In genomic region chr2:136648606-136649005, GRCm38 (mm10) we compare ENCODE assay signal across 7 mouse cellular contexts.
DNase-seq lines count a peak whose midpoint lies in the region; ATAC-seq and TF ChIP-seq lines count a peak whose summit lies in the region.

No protein-coding gene starts in this region.

- H3K27me3 ChIP-seq in CH12.LX (replicated peaks) (no peaks in the 10 kb centered on the region), Patski (no peaks in the 10 kb centered on the region)
- H3K27me3 ChIP-seq in forebrain, embryonic 13.5 days, result no peaks in the 10 kb centered on the region
- H3K27me3 ChIP-seq in midbrain, embryonic 13.5 days, result no peaks in the 10 kb centered on the region

- no peak overlapping the region for H3K4me2 ChIP-seq in CH12.LX (ENCODE audit: insufficient read depth, low read depth, poor library complexity, severe bottlenecking)
- no peak overlapping the region for H3K4me2 ChIP-seq in forebrain, embryonic 13.5 days
- no peak overlapping the region for H3K4me2 ChIP-seq in midbrain, embryonic 13.5 days (replicated peaks)

- TF ChIP-seq CTCF in CH12.LX (conservative IDR thresholded peaks at IDR 0.05 in 1 of 2, IDR thresholded peaks at IDR 0.05 in 1 of 2; ENCODE audit: low read depth in 2 of 2, low read length in 2 of 2) (no peak), Patski (IDR thresholded peaks at IDR 0.05) (no peak)

- dilution Hi-C loops in CH12.LX (cut with MboI; ENCODE audit: extremely low pct_ligation_motif_present, extremely low pct_unique_long_range_greater_than_20kb, low sequenced_read_pairs), result no loop called here

- CTCF ChIA-PET in Patski (lab: Charles Lee), result no interaction called here

- no peak for TF ChIP-seq POLR2A in CH12.LX (IDR thresholded peaks at IDR 0.05; ENCODE audit: low read depth, low read length)

- DNase-seq in CH12.LX (ENCODE audit: extremely low read depth) (peak; percentile 9), Patski (ENCODE audit: low read depth, low spot score) (no peak)
- DNase-seq in cerebellum, postnatal 36 days, result peak; percentile 94
- DNase-seq in kidney, postnatal 25 days, result peak; percentile 50 to 68
- peak; percentile 37 for DNase-seq in right cerebral cortex, postnatal 25 days

- ATAC-seq in Patski, result peak; percentile 41
- ATAC-seq in forebrain, embryonic 13.5 days, result no peak
- no peak for ATAC-seq in midbrain, embryonic 13.5 days

- H3K27ac ChIP-seq in CH12.LX (ENCODE audit: insufficient read depth, low read depth), result no peak overlapping the region; the same call in 1 of the 2 replicates
- H3K27ac ChIP-seq in forebrain, embryonic 13.5 days, result no peak overlapping the region
- no peak overlapping the region for H3K27ac ChIP-seq in midbrain, embryonic 13.5 days

- 69% methylated on average over 5 of the region's 5 CpGs for WGBS in forebrain, embryonic 13.5 days
- WGBS in midbrain, embryonic 13.5 days, result 75% methylated on average over 5 of the region's 5 CpGs

- H3K9me3 ChIP-seq in CH12.LX (replicated peaks; ENCODE audit: low read length), result peaks cover 18% of the 10 kb centered on the region
- H3K9me3 ChIP-seq in forebrain, embryonic 13.5 days (replicated peaks), result no peaks in the 10 kb centered on the region
- H3K9me3 ChIP-seq in midbrain, embryonic 13.5 days, result no peaks in the 10 kb centered on the region

- H3K4me1 ChIP-seq in CH12.LX (ENCODE audit: control insufficient read depth in 1 of 2, insufficient read depth in 2 of 2), result peaks cover 0 to 44% of the 10 kb centered on the region in 2 experiments; a peak in 2 of 4 replicates
- H3K4me1 ChIP-seq in forebrain, embryonic 13.5 days, result peaks cover 6% of the 10 kb centered on the region; the same call in 1 of the 2 replicates
- no peaks in the 10 kb centered on the region for H3K4me1 ChIP-seq in midbrain, embryonic 13.5 days (replicated peaks)

- no peak for TF ChIP-seq EP300 in CH12.LX (IDR thresholded peaks at IDR 0.05; ENCODE audit: low read length)

- POLR2A ChIA-PET in Patski (lab: Charles Lee), result interaction anchor here (0.6 kb wide), 1 partner anchor 68 kb away, joined by 3 read pairs; no protein-coding TSS in a partner anchor

- H3K9ac ChIP-seq in CH12.LX (ENCODE audit: insufficient read depth, low read depth), result no peak overlapping the region
- H3K9ac ChIP-seq in forebrain, embryonic 13.5 days, result no peak overlapping the region
- H3K9ac ChIP-seq in midbrain, embryonic 13.5 days (replicated peaks), result no peak overlapping the region

- no peaks in the 10 kb centered on the region for H3K79me2 ChIP-seq in CH12.LX (replicated peaks; ENCODE audit: control insufficient read depth, extremely low read depth, insufficient read depth, poor library complexity, severe bottlenecking)

- no peak overlapping the region for H3K4me3 ChIP-seq in CH12.LX (replicated peaks in 1 of 3; ENCODE audit: low read depth in 2 of 3, low read length in 2 of 3, poor library complexity in 1 of 3)
- no peak overlapping the region for H3K4me3 ChIP-seq in forebrain, embryonic 13.5 days
- H3K4me3 ChIP-seq in midbrain, embryonic 13.5 days (replicated peaks), result no peak overlapping the region

- no peak for TF ChIP-seq RAD21 in CH12.LX (IDR thresholded peaks at IDR 0.05; ENCODE audit: low read depth, low read length)

- H3K36me3 ChIP-seq in CH12.LX (replicated peaks in 1 of 2; ENCODE audit: control insufficient read depth in 1 of 2, insufficient read depth in 1 of 2, low read length in 1 of 2), result no peaks in the 10 kb centered on the region
- no peaks in the 10 kb centered on the region for H3K36me3 ChIP-seq in forebrain, embryonic 13.5 days (ENCODE audit: poor library complexity, severe bottlenecking)
- no peaks in the 10 kb centered on the region for H3K36me3 ChIP-seq in midbrain, embryonic 13.5 days

- in situ Hi-C loops in CH12.LX (cut with MboI; ENCODE audit: low pct_ligation_motif_present, low pct_unique_long_range_greater_than_20kb, low sequenced_read_pairs) (loop anchor here (10.0 kb wide), 1 partner anchor 66 kb away; the partner anchor contains the start of gene Snap25), Patski (cut with MboI; ENCODE audit: low pct_unique_long_range_greater_than_20kb) (no loop called here)

TF ChIP-seq in CH12.LX, 34 proteins besides CTCF, POLR2A, EP300 and RAD21:
- TF ChIP-seq ZC3H11A (IDR thresholded peaks at IDR 0.05; ENCODE audit: low read depth, low read length), result no peak
- no peak for TF ChIP-seq CHD2 (IDR thresholded peaks at IDR 0.05; ENCODE audit: low read length)
- TF ChIP-seq CHD1 (IDR thresholded peaks at IDR 0.05; ENCODE audit: low read depth, low read length), result no peak
- no peak for TF ChIP-seq MXI1 (IDR thresholded peaks at IDR 0.05; ENCODE audit: low read depth, low read length)
- no peak for TF ChIP-seq SMC3 (IDR thresholded peaks at IDR 0.05; ENCODE audit: low read depth, low read length)
- TF ChIP-seq JUN (IDR thresholded peaks at IDR 0.05; ENCODE audit: insufficient read depth, low read depth, low read length), result no peak
- no peak for TF ChIP-seq NRF1 (IDR thresholded peaks at IDR 0.05; ENCODE audit: low read depth, low read length)
- no peak for TF ChIP-seq MAX (IDR thresholded peaks at IDR 0.05; ENCODE audit: low read length)
- TF ChIP-seq MAFK (IDR thresholded peaks at IDR 0.05; ENCODE audit: insufficient replicate concordance, low read length), result no peak
- no peak for TF ChIP-seq KAT2A (IDR thresholded peaks at IDR 0.05; ENCODE audit: insufficient replicate concordance, low read length)
- TF ChIP-seq SIN3A (IDR thresholded peaks at IDR 0.05; ENCODE audit: low read length), result no peak
- TF ChIP-seq ETS1 (conservative IDR thresholded peaks at IDR 0.05; ENCODE audit: low read depth, low read length), result no peak
- TF ChIP-seq HCFC1 (IDR thresholded peaks at IDR 0.05; ENCODE audit: low read depth, low read length), result no peak
- no peak for TF ChIP-seq MYC (IDR thresholded peaks at IDR 0.05; ENCODE audit: low read depth, low read length)
- no peak for TF ChIP-seq TCF12 (IDR thresholded peaks at IDR 0.05; ENCODE audit: low read depth, low read length)
